Mouse (Mus musculus): ENCODE data around the gene Rasgef1c. TPM values are rescaled to one million over a fixed set of nuclear protein-coding genes. Genes with fewer than 3 reads are reported as not detected.

Rasgef1c gene
- total and polyA plus RNA-seq, 2 experiments, result not detected

DNA sequence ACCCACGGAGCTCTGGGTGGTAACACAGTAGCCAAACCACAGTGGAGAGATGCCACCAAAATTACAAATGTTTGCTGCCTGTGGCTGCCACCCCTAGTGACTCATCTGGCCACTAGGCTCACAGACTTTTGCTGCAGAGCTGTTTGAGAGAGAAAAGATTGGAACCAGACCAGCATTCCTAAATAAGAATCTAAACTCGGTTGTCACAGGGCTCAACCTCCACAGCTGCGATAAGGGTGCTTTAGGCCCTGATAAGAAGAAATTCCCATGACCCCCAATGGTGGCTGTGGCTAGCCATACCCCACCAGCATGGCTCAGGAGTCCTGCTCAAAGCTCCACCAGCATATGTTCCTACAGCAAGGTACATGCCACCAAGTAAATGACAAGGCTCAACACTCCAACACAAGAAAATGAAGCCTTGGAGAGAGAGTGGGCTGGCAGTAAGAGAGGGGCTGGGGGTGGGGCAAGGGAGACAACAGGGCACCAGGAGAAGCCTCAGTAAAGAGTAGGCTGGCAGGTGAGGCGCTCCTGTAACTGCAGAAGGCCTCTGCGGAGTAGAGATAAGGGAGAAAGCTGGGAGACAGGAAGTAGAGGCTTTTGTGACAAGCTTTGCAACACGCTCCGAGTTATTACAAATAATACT lies 79.8 kb downstream of the Rasgef1c start:
- Histone ChIP-seq H3K27me3 (ENCODE audit: control insufficient read depth, insufficient read depth, low read length) (no peaks in the 10 kb centered on the region), H3K4me3 (ENCODE audit: insufficient read depth, low read depth, low read length) (no peak overlapping the region), H3K27ac (replicated peaks; ENCODE audit: insufficient read depth, low read depth, low read length) (no peak overlapping the region), H3K9ac (ENCODE audit: low read depth, low read length) (no peak overlapping the region), H3K79me2 (ENCODE audit: control insufficient read depth, insufficient read depth, low read length) (no peaks in the 10 kb centered on the region), H3K36me3 (ENCODE audit: control insufficient read depth, insufficient read depth, low read length) (no peaks in the 10 kb centered on the region), H3K4me1 (ENCODE audit: control insufficient read depth, insufficient read depth, low read length) (no peaks in the 10 kb centered on the region)
- WGBS, result 76% methylated on average over 7 of the region's 7 CpGs
- DNase-seq (ENCODE audit: extremely low read depth, low read depth, low spot score), result no peak
- TF ChIP-seq CTCF (IDR thresholded peaks at IDR 0.05; ENCODE audit: low read depth, low read length), result no peak
- no peak for TF ChIP-seq POLR2A (IDR thresholded peaks at IDR 0.05; ENCODE audit: extremely low read depth, insufficient read depth, low read length)

DNA sequence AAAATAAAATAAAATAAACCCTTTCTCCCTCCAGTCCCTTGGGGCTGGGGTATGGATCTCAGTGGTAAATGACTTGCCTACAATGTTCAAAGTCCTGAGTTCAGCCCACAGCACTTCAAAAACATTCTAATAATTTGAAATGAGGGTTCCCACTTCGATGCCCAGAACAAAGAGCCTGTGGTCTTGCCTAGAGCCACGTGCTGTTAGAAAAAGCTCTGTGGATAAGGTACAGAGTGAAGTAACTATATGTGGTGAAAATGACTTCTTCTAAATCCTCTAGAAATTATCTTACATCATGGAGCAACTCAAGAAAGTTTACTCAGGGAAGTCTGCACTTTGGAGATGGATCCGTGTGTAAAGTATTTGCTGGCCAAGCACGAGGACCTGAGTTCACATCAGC lies 80.5 kb downstream of the Rasgef1c start:
- TF ChIP-seq POLR2A (IDR thresholded peaks at IDR 0.05; ENCODE audit: extremely low read depth, insufficient read depth, low read length) (no peak), CTCF (IDR thresholded peaks at IDR 0.05; ENCODE audit: low read depth, low read length) (no peak)
- Histone ChIP-seq H3K9ac (ENCODE audit: low read depth, low read length) (no peak overlapping the region), H3K27me3 (ENCODE audit: control insufficient read depth, insufficient read depth, low read length) (no peaks in the 10 kb centered on the region), H3K4me1 (ENCODE audit: control insufficient read depth, insufficient read depth, low read length) (no peaks in the 10 kb centered on the region), H3K4me3 (ENCODE audit: insufficient read depth, low read depth, low read length) (no peak overlapping the region), H3K79me2 (ENCODE audit: control insufficient read depth, insufficient read depth, low read length) (no peaks in the 10 kb centered on the region), H3K27ac (replicated peaks; ENCODE audit: insufficient read depth, low read depth, low read length) (no peak overlapping the region), H3K36me3 (ENCODE audit: control insufficient read depth, insufficient read depth, low read length) (no peaks in the 10 kb centered on the region)
- WGBS, result 79% methylated on average over 4 of the region's 4 CpGs
- no peak for DNase-seq (ENCODE audit: extremely low read depth, low read depth, low spot score)

DNA sequence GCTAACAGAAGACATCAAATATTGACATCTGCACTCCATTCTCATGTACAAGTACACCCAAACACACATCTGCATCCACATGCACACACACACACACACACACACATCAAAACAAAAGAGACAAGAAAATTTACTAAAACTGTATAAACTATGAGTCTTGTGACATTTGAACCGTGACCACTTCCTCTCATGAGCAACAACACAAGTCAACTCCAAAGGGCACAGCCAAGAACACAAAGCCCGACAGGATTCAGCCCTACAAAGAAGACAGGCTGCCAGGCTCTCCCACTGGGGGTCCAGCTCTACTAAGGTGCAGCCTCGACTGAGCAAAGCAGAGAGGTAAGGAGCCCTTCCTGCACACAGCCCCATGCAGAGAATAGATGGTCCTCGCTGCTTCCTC lies 81.2 kb downstream of the Rasgef1c start:
- no peak overlapping the region for H3K27ac ChIP-seq (replicated peaks; ENCODE audit: insufficient read depth, low read depth, low read length)
- no peaks in the 10 kb centered on the region for H3K36me3 ChIP-seq (ENCODE audit: control insufficient read depth, insufficient read depth, low read length)
- no peak overlapping the region for H3K4me3 ChIP-seq (ENCODE audit: insufficient read depth, low read depth, low read length)
- WGBS, result 54% methylated on average over 4 of the region's 4 CpGs
- H3K4me1 ChIP-seq (ENCODE audit: control insufficient read depth, insufficient read depth, low read length), result no peaks in the 10 kb centered on the region
- no peaks in the 10 kb centered on the region for H3K27me3 ChIP-seq (ENCODE audit: control insufficient read depth, insufficient read depth, low read length)
- no peak for TF ChIP-seq CTCF (IDR thresholded peaks at IDR 0.05; ENCODE audit: low read depth, low read length)
- no peak for TF ChIP-seq POLR2A (IDR thresholded peaks at IDR 0.05; ENCODE audit: extremely low read depth, insufficient read depth, low read length)
- no peaks in the 10 kb centered on the region for H3K79me2 ChIP-seq (ENCODE audit: control insufficient read depth, insufficient read depth, low read length)
- DNase-seq (ENCODE audit: extremely low read depth, low read depth, low spot score), result no peak
- H3K9ac ChIP-seq (ENCODE audit: low read depth, low read length), result no peak overlapping the region

DNA sequence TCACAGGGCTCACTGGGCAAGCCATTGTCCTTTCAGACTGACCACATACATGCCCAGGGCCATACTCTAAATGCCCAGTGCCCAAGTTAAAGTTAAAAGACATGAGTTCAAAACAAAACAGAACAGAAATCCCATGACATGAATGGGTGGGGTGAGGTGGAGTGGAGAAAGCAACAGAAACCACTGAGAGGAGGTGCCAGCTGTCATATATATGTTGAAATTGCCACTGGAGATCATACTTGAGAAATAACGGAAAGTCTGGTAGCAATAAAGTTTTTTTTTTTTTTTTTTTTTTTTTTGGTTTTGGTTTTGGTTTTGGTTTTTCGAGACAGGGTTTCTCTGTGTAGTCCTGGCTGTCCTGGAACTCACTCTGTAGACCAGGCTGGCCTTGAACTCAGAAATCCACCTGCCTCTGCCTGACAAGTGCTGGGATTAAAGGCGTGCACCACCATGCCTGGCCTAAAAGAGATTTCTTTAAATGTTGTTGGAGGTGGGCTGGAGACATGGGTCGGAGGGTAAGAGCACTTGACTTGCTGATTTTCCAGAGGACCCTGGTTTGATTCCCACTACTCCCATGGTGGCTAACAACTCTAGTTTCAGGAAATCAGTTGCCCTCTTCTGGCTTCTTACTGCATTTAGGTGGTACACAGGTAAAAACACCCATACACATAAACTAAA lies 82.4 kb downstream of the Rasgef1c start:
- H3K36me3 ChIP-seq (ENCODE audit: control insufficient read depth, insufficient read depth, low read length), result no peaks in the 10 kb centered on the region
- 67% methylated on average over 4 of the region's 4 CpGs for WGBS
- H3K4me3 ChIP-seq (ENCODE audit: insufficient read depth, low read depth, low read length), result no peak overlapping the region
- no peak for DNase-seq (ENCODE audit: extremely low read depth, low read depth, low spot score)
- no peaks in the 10 kb centered on the region for H3K79me2 ChIP-seq (ENCODE audit: control insufficient read depth, insufficient read depth, low read length)
- H3K4me1 ChIP-seq (ENCODE audit: control insufficient read depth, insufficient read depth, low read length), result no peaks in the 10 kb centered on the region
- no peak overlapping the region for H3K9ac ChIP-seq (ENCODE audit: low read depth, low read length)
- no peak overlapping the region for H3K27ac ChIP-seq (replicated peaks; ENCODE audit: insufficient read depth, low read depth, low read length)
- no peaks in the 10 kb centered on the region for H3K27me3 ChIP-seq (ENCODE audit: control insufficient read depth, insufficient read depth, low read length)
- no peak for TF ChIP-seq CTCF (IDR thresholded peaks at IDR 0.05; ENCODE audit: low read depth, low read length)
- TF ChIP-seq POLR2A (IDR thresholded peaks at IDR 0.05; ENCODE audit: extremely low read depth, insufficient read depth, low read length), result no peak

DNA sequence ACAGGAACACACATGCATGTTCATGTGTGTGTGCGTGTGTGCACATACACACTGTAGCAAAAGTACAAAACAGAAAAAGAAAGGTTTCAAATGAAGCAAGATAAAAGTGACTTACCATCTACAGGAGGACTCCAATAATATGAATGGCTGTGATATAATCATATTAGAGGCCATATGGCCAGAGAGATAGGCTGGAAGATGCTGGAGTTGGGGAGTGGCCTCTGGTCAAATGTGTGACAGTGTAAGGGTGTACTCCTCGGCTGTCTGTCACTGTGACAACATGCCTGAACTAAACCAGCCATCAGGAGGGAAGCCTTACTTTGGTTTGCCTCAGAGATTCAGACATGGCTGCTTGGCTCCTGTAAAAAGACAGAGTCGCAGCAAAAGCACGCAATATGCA lies 83.4 kb downstream of the Rasgef1c start:
- Histone ChIP-seq H3K79me2 (ENCODE audit: control insufficient read depth, insufficient read depth, low read length) (no peaks in the 10 kb centered on the region), H3K36me3 (ENCODE audit: control insufficient read depth, insufficient read depth, low read length) (no peaks in the 10 kb centered on the region), H3K4me1 (ENCODE audit: control insufficient read depth, insufficient read depth, low read length) (no peaks in the 10 kb centered on the region), H3K27me3 (ENCODE audit: control insufficient read depth, insufficient read depth, low read length) (no peaks in the 10 kb centered on the region), H3K4me3 (ENCODE audit: insufficient read depth, low read depth, low read length) (no peak overlapping the region), H3K9ac (ENCODE audit: low read depth, low read length) (no peak overlapping the region), H3K27ac (replicated peaks; ENCODE audit: insufficient read depth, low read depth, low read length) (no peak overlapping the region)
- TF ChIP-seq POLR2A (IDR thresholded peaks at IDR 0.05; ENCODE audit: extremely low read depth, insufficient read depth, low read length), result no peak
- TF ChIP-seq CTCF (IDR thresholded peaks at IDR 0.05; ENCODE audit: low read depth, low read length), result no peak
- WGBS, result 90% methylated on average over 4 of the region's 4 CpGs
- no peak for DNase-seq (ENCODE audit: extremely low read depth, low read depth, low spot score)

All from liver, adult 2 months (tissue).